Mouse (Mus musculus): Measurements from ENCODE around the gene Gprc5b. TPM values are rescaled to one million over a fixed set of nuclear protein-coding genes. Genes with fewer than 3 reads are reported as not detected.

The Gprc5b gene
- 7.3 and 8.4 TPM in 2 replicates for polyA plus RNA-seq (2015; fragmentation: Nextera tagmentation; extraction: Ambion mirVana)

GRCm38 (mm10) chr7:118995007-118995406, at the start of gene Gprc5b:
TSS of gene Gprc5b (minus strand) at chr7:118995211.
- peak; percentile 86 for ATAC-seq
- H3K27me3 ChIP-seq (replicated peaks; ENCODE audit: control insufficient read depth, insufficient read depth, low read length) = no peaks in the 10 kb centered on the region
- H3K4me2 ChIP-seq (ENCODE audit: low read length) = peak within 1 kb of the TSS; percentile 89
- under 1% methylated on average over 21 of the region's 44 CpGs for WGBS
- peak within 1 kb of the TSS; percentile 79 for H3K9ac ChIP-seq (ENCODE audit: low read depth, low read length)
- H3K4me3 ChIP-seq (ENCODE audit: low read length) = peak within 1 kb of the TSS; percentile 64
- H3K36me3 ChIP-seq (ENCODE audit: control insufficient read depth, insufficient read depth, low read length) = no peaks in the 10 kb centered on the region
- peaks cover 54% of the 10 kb centered on the region for H3K4me1 ChIP-seq (ENCODE audit: control insufficient read depth, insufficient read depth, low read depth, low read length)
- no peaks in the 10 kb centered on the region for H3K9me3 ChIP-seq (ENCODE audit: control insufficient read depth, low read length)
- peak within 1 kb of the TSS; percentile 64 for H3K27ac ChIP-seq (ENCODE audit: low read depth, low read length)

- H3K4me2 ChIP-seq (ENCODE audit: low read length) = no peak overlapping the region
- no peak overlapping the region for H3K27ac ChIP-seq (ENCODE audit: low read depth, low read length)
- no peak overlapping the region for H3K4me3 ChIP-seq (ENCODE audit: low read length)
- H3K36me3 ChIP-seq (ENCODE audit: control insufficient read depth, insufficient read depth, low read length) = no peaks in the 10 kb centered on the region
- no peak overlapping the region for H3K9ac ChIP-seq (ENCODE audit: low read depth, low read length)
- no peaks in the 10 kb centered on the region for H3K9me3 ChIP-seq (ENCODE audit: control insufficient read depth, low read length)
- H3K27me3 ChIP-seq (replicated peaks; ENCODE audit: control insufficient read depth, insufficient read depth, low read length) = no peaks in the 10 kb centered on the region
- no peaks in the 10 kb centered on the region for H3K4me1 ChIP-seq (ENCODE audit: control insufficient read depth, insufficient read depth, low read depth, low read length)
- ATAC-seq = no peak
These were observed 46.5 kb upstream of the Gprc5b start for GRCm38 (mm10) chr7:119041502-119041901.

- H3K4me2 ChIP-seq (ENCODE audit: low read length) = no peak overlapping the region
- H3K27me3 ChIP-seq (replicated peaks; ENCODE audit: control insufficient read depth, insufficient read depth, low read length) = no peaks in the 10 kb centered on the region
- no peak for ATAC-seq
- no peaks in the 10 kb centered on the region for H3K36me3 ChIP-seq (ENCODE audit: control insufficient read depth, insufficient read depth, low read length)
- H3K9me3 ChIP-seq (ENCODE audit: control insufficient read depth, low read length) = no peaks in the 10 kb centered on the region
- no peak overlapping the region for H3K4me3 ChIP-seq (ENCODE audit: low read length)
- H3K27ac ChIP-seq (ENCODE audit: low read depth, low read length) = no peak overlapping the region
- no peak overlapping the region for H3K9ac ChIP-seq (ENCODE audit: low read depth, low read length)
- H3K4me1 ChIP-seq (ENCODE audit: control insufficient read depth, insufficient read depth, low read depth, low read length) = no peaks in the 10 kb centered on the region
These were observed 42.6 kb upstream of the Gprc5b start for GRCm38 (mm10) chr7:119037581-119037980.

GRCm38 (mm10) chr7:119034243-119034961, 39.4 kb upstream of the Gprc5b start:
- ATAC-seq = no peak
- WGBS = 62% methylated on average over 15 of the region's 15 CpGs
- Histone ChIP-seq H3K36me3 (ENCODE audit: control insufficient read depth, insufficient read depth, low read length) (no peaks in the 10 kb centered on the region), H3K9me3 (ENCODE audit: control insufficient read depth, low read length) (no peaks in the 10 kb centered on the region), H3K4me1 (ENCODE audit: control insufficient read depth, insufficient read depth, low read depth, low read length) (no peaks in the 10 kb centered on the region), H3K9ac (ENCODE audit: low read depth, low read length) (no peak overlapping the region), H3K4me2 (ENCODE audit: low read length) (no peak overlapping the region), H3K4me3 (ENCODE audit: low read length) (no peak overlapping the region), H3K27ac (ENCODE audit: low read depth, low read length) (no peak overlapping the region), H3K27me3 (replicated peaks; ENCODE audit: control insufficient read depth, insufficient read depth, low read length) (no peaks in the 10 kb centered on the region)

GRCm38 (mm10) chr7:119023394-119023921, 28.4 kb upstream of the Gprc5b start:
- Histone ChIP-seq H3K4me2 (ENCODE audit: low read length) (no peak overlapping the region), H3K9me3 (ENCODE audit: control insufficient read depth, low read length) (no peaks in the 10 kb centered on the region), H3K36me3 (ENCODE audit: control insufficient read depth, insufficient read depth, low read length) (no peaks in the 10 kb centered on the region), H3K4me3 (ENCODE audit: low read length) (no peak overlapping the region), H3K27me3 (replicated peaks; ENCODE audit: control insufficient read depth, insufficient read depth, low read length) (no peaks in the 10 kb centered on the region), H3K27ac (ENCODE audit: low read depth, low read length) (no peak overlapping the region), H3K9ac (ENCODE audit: low read depth, low read length) (no peak overlapping the region), H3K4me1 (ENCODE audit: control insufficient read depth, insufficient read depth, low read depth, low read length) (no peaks in the 10 kb centered on the region)
- 0 out of 2 replicates have a peak, but pooled peaks have one; percentile 1 for ATAC-seq
- 26% methylated on average over 17 of the region's 17 CpGs for WGBS

- Histone ChIP-seq H3K27ac (ENCODE audit: low read depth, low read length) (no peak overlapping the region), H3K9ac (ENCODE audit: low read depth, low read length) (no peak overlapping the region), H3K4me2 (ENCODE audit: low read length) (no peak overlapping the region), H3K4me3 (ENCODE audit: low read length) (no peak overlapping the region), H3K9me3 (ENCODE audit: control insufficient read depth, low read length) (no peaks in the 10 kb centered on the region), H3K36me3 (ENCODE audit: control insufficient read depth, insufficient read depth, low read length) (no peaks in the 10 kb centered on the region), H3K4me1 (ENCODE audit: control insufficient read depth, insufficient read depth, low read depth, low read length) (no peaks in the 10 kb centered on the region), H3K27me3 (replicated peaks; ENCODE audit: control insufficient read depth, insufficient read depth, low read length) (no peaks in the 10 kb centered on the region)
- ATAC-seq = peak; percentile 45; the same call in 1 of the 2 replicates
- WGBS = 74% methylated on average over 19 of the region's 19 CpGs
These were observed 27.5 kb upstream of the Gprc5b start for GRCm38 (mm10) chr7:119022238-119023156.

GRCm38 (mm10) chr7:119019537-119019936, 24.5 kb upstream of the Gprc5b start:
- Histone ChIP-seq H3K27ac (ENCODE audit: low read depth, low read length) (no peak overlapping the region), H3K9ac (ENCODE audit: low read depth, low read length) (no peak overlapping the region), H3K9me3 (ENCODE audit: control insufficient read depth, low read length) (no peaks in the 10 kb centered on the region), H3K27me3 (replicated peaks; ENCODE audit: control insufficient read depth, insufficient read depth, low read length) (no peaks in the 10 kb centered on the region), H3K36me3 (ENCODE audit: control insufficient read depth, insufficient read depth, low read length) (no peaks in the 10 kb centered on the region), H3K4me2 (ENCODE audit: low read length) (no peak overlapping the region), H3K4me1 (ENCODE audit: control insufficient read depth, insufficient read depth, low read depth, low read length) (no peaks in the 10 kb centered on the region), H3K4me3 (ENCODE audit: low read length) (no peak overlapping the region)
- 15% methylated on average over 4 of the region's 4 CpGs for WGBS
- ATAC-seq = peak; percentile 86

GRCm38 (mm10) chr7:119015736-119016135, 20.7 kb upstream of the Gprc5b start:
- H3K27me3 ChIP-seq (replicated peaks; ENCODE audit: control insufficient read depth, insufficient read depth, low read length) = no peaks in the 10 kb centered on the region
- WGBS = 0% methylated on average over 3 of the region's 3 CpGs
- H3K9ac ChIP-seq (ENCODE audit: low read depth, low read length) = no peak overlapping the region
- H3K4me2 ChIP-seq (ENCODE audit: low read length) = no peak overlapping the region
- no peak for ATAC-seq
- no peaks in the 10 kb centered on the region for H3K9me3 ChIP-seq (ENCODE audit: control insufficient read depth, low read length)
- no peak overlapping the region for H3K27ac ChIP-seq (ENCODE audit: low read depth, low read length)
- no peaks in the 10 kb centered on the region for H3K4me1 ChIP-seq (ENCODE audit: control insufficient read depth, insufficient read depth, low read depth, low read length)
- H3K4me3 ChIP-seq (ENCODE audit: low read length) = no peak overlapping the region
- no peaks in the 10 kb centered on the region for H3K36me3 ChIP-seq (ENCODE audit: control insufficient read depth, insufficient read depth, low read length)
